Mouse (Mus musculus): ENCODE data around the gene Itprid2.

The Itprid2 gene

DNA sequence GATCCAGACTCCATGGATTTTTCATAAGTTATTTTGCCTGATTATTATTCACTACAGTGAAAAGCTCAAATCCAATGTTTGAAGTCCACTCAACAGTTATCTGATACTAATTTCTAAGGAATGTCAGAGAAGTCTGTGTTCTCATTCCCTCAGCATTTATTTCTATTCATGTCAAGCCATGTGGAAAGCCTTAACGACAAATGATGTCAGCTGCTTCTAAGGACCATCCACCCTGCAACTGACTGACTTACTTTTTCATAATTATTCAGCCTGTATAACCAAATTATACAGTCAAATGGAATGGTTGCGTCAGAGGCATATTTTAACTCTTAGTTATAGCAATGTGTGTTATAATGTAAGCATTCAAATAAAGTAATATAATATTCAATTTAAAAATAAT is 80.8 kb downstream of the Itprid2 start:
- no peak for DNase-seq

DNA sequence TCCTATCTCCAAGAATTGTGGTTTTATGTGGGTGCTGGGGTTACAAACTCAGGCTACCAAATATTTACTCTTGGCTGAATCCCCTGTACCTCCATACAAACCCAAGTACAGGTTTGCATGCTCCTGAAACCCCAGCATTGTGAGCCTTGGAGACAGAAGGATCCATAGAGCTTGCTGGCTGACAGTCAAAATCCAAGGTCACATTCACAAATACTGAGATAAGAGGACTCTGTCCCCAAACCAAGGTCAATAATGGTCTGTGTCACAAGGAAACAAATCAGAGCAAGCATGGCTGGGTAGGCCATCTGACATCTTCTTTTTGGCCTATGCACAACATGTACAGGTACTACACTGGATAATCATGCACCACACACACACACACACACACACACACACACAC is 82.7 kb downstream of the Itprid2 start:
- DNase-seq = no peak

DNA sequence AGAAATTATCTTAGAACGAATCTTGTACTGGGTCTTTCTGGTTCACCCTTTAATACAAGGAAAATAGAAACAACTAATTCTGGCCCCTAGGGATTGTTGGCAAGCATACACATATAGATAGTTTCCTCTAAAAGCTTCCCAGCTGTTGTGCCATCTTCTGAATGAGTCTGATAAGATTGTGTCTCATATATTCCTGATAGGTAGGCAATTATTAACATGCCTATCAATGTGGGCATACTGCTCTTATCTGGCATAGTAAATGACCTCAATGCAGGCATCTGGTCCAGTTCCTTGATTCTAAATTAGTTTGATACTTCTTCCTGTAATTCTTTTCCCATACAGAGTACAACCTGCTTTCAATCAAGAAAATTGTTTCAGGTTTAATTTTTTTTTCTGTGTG is 87.3 kb downstream of the Itprid2 start:
- no peak for DNase-seq

Data from B cell, adult 2 months (primary cell).